Mouse (Mus musculus) lung, embryonic 14.5 days (tissue): ENCODE results near the gene Golim4. TPM values are rescaled to one million over a fixed set of nuclear protein-coding genes. Genes with fewer than 3 reads are reported as not detected.
A peak's percentile ranks its signal among the peaks of the same experiment; 100 is the strongest.

Source experiments
- ATAC-seq: fragments of 200-750 bp; cut with Nextera tagmentation; 2 replicates; pipeline ENCODE4 v1.8.0; 2017; ENCODE audit warnings: mild to moderate bottlenecking, moderate TSS enrichment, moderate library complexity; ENCODE audit not compliant: insufficient read depth
- DNase-seq: peaks from one replicate; pipeline ENCODE4 v3.0.0-alpha.2; 2015
- H3K27ac ChIP-seq: fragments of 300-500 bp; sonication (generic); 2 replicates; pipeline ENCODE4 v1.5.1; 2014; ENCODE audit warnings: low read depth, mild to moderate bottlenecking, moderate library complexity
- H3K27me3 ChIP-seq: fragments of 300-500 bp; sonication (generic); 2 replicates; pipeline ENCODE4 v1.6.1; 2014; ENCODE audit warnings: low read length, control low read depth; ENCODE audit not compliant: insufficient read depth
- H3K36me3 ChIP-seq: fragments of 300-500 bp; sonication (generic); 2 replicates; pipeline ENCODE4 v1.6.1; 2014; ENCODE audit warnings: control low read depth; ENCODE audit not compliant: insufficient read depth
- H3K4me1 ChIP-seq: fragments of 300-500 bp; sonication (generic); 2 replicates; pipeline ENCODE4 v1.6.1; 2014; ENCODE audit warnings: antibody characterized with exemption, control low read depth; ENCODE audit not compliant: insufficient read depth
- H3K4me2 ChIP-seq: fragments of 300-500 bp; sonication (generic); 2 replicates; pipeline ENCODE4 v1.6.1; 2014; ENCODE audit warnings: mild to moderate bottlenecking
- H3K4me3 ChIP-seq: fragments of 300-500 bp; sonication (generic); 2 replicates; pipeline ENCODE4 v1.5.1; 2014; ENCODE audit warnings: low read depth, low read length
- H3K9ac ChIP-seq: fragments of 300-500 bp; sonication (generic); 2 replicates; pipeline ENCODE4 v1.6.1; 2014
- H3K9me3 ChIP-seq: fragments of 300-500 bp; sonication (generic); 2 replicates; pipeline ENCODE4 v1.6.1; 2016; ENCODE audit warnings: low read depth, low read length, control low read depth
- CTCF ChIP-seq: IDR thresholded peaks from 2 replicates; pipeline ENCODE4 v1.5.1; 2016; ENCODE audit warnings: antibody characterized with exemption, low read depth
- WGBS: fragments of 180-500 bp; shearing (Covaris S2); extraction: QIAGEN DNeasy Blood & Tissue Kit; methylation state at CpG from one replicate; pipeline ENCODE4 v1.1.7; 2014; 5-methylcytosine and 5-hydroxymethylcytosine counted together
- polyA plus RNA-seq: library from polyadenylated mRNA; unstranded; fragments of >200 nt; fragmentation: Nextera tagmentation; extraction: Ambion mirVana; gene quantifications from 2 replicates; pipeline ENCODE4 v1.2.1, GENCODE M21; 2014

Golim4 gene
- polyA plus RNA-seq, 1 experiment from 2014 or later = 48.3 TPM

DNA sequence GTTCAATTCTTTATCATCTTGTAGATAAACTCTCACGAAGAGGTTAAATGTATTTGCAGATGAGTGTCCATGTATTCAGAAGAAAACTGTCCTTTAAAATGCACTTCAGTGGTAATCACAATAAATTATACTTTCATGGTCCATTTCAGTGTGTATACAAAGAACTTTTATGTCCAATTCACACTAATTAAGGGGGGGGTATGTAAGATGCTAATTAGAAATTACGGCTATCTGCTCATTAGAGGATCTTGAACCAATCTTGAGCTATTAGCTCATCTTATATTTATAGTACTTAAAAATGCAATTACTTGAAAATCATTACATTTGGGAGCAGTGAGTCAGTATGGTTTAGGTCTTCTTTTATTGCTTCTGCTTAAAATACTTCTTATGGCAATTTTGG is 31.6 kb downstream of the Golim4 start:
- DNase-seq (no peak), ATAC-seq (no peak)
- 76% methylated on average over 2 of the region's 2 CpGs for WGBS
- Histone ChIP-seq H3K27ac (no peak overlapping the region), H3K36me3 (no peaks in the 10 kb centered on the region), H3K9me3 (no peaks in the 10 kb centered on the region), H3K4me3 (no peak overlapping the region), H3K4me1 (no peaks in the 10 kb centered on the region), H3K9ac (no peak overlapping the region), H3K4me2 (no peak overlapping the region), H3K27me3 (no peaks in the 10 kb centered on the region)
- TF ChIP-seq CTCF = no peak

DNA sequence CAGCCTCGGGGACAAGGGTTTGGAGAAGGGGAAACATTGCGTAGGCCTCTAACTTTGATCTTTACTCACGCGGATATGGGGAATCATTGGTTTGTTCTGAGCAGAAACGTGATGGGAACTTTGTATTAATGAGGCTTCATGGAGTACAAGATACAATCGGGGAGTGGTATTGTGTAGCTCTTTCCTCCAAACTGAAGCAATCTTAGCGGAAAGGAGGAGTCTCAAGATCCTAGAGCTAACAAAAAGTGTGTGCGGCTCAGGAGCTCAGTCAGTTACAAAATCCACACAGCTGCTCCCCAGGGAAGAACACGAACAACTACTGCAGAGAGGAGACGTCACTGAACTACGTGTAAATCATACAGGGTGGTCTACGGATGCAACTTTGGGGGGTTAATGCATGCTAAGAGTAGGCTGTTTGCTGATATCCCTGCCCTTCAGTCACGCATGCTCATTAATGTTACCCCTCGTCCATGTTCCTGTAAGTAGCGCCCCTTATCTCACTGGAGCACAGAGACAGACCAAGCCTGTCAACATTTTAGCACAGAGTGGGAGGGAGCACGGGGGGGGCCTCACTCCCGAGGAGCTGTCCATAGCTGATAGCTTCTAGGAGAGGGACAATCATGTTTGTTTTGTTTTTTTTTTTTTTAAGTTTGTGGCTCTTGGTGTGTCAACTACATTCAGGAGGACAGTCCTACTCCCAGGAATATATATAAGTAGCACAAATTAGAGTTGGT is 38.8 kb downstream of the Golim4 start:
- H3K9ac ChIP-seq = no peak overlapping the region
- TF ChIP-seq CTCF = no peak
- DNase-seq (no peak), ATAC-seq (peak; percentile 65)
- H3K27me3 ChIP-seq = no peaks in the 10 kb centered on the region
- H3K4me2 ChIP-seq = no peak overlapping the region
- H3K27ac ChIP-seq = no peak overlapping the region
- no peaks in the 10 kb centered on the region for H3K9me3 ChIP-seq
- no peaks in the 10 kb centered on the region for H3K4me1 ChIP-seq
- WGBS = 65% methylated on average over 17 of the region's 17 CpGs
- no peaks in the 10 kb centered on the region for H3K36me3 ChIP-seq
- no peak overlapping the region for H3K4me3 ChIP-seq

DNA sequence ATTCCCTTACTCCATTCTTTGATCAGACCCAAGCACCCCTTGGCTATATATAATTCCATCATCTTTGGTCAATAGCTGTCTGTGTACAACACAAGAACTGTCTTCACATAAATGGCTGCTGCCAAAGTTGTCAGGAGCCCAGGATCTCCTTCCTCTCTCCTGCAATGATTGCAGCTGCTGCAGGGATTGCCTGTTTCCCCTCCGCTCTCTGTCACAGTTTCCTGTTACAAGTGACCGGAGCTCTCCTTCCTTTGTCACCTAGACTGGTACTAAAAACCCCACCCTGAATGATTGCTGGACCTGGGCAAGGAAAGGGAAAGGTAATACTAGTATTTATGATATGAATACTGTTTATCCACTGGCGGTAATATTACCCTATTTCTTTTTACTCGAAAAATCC is 44.0 kb downstream of the Golim4 start:
- Histone ChIP-seq H3K36me3 (no peaks in the 10 kb centered on the region), H3K4me3 (no peak overlapping the region), H3K4me2 (no peak overlapping the region), H3K4me1 (no peaks in the 10 kb centered on the region), H3K9ac (no peak overlapping the region), H3K9me3 (no peaks in the 10 kb centered on the region), H3K27ac (no peak overlapping the region), H3K27me3 (no peaks in the 10 kb centered on the region)
- 77% methylated on average over 4 of the region's 4 CpGs for WGBS
- no peak for TF ChIP-seq CTCF
- peak; percentile 21 for DNase-seq
- no peak for ATAC-seq

GRCm38 (mm10) chr3:75910768-75911167 is 46.0 kb downstream of the Golim4 start:
- peak; percentile 33; the same call in 1 of the 2 replicates for ATAC-seq
- no peak overlapping the region for H3K9ac ChIP-seq
- no peak for TF ChIP-seq CTCF

GRCm38 (mm10) chr3:75910257-75910656 is 46.5 kb downstream of the Golim4 start:
- DNase-seq (peak; percentile 87), ATAC-seq (peak; percentile 69; the same call in 1 of the 2 replicates)
- Histone ChIP-seq H3K36me3 (peaks cover 7% of the 10 kb centered on the region; the same call in 1 of the 2 replicates), H3K27me3 (no peaks in the 10 kb centered on the region), H3K27ac (no peak overlapping the region), H3K9ac (no peak overlapping the region), H3K4me3 (no peak overlapping the region), H3K9me3 (no peaks in the 10 kb centered on the region), H3K4me1 (no peaks in the 10 kb centered on the region), H3K4me2 (no peak overlapping the region)
- TF ChIP-seq CTCF = peak; percentile 77
- WGBS = 10% methylated on average over 4 of the region's 4 CpGs

More at GRCm38 (mm10) chr3:75910768-75911167, 46.0 kb downstream of the Golim4 start:
- H3K9me3 ChIP-seq = no peaks in the 10 kb centered on the region
- DNase-seq = no peak
- no peaks in the 10 kb centered on the region for H3K4me1 ChIP-seq
- H3K4me3 ChIP-seq = no peak overlapping the region
- H3K36me3 ChIP-seq = peaks cover 7% of the 10 kb centered on the region; the same call in 1 of the 2 replicates
- no peaks in the 10 kb centered on the region for H3K27me3 ChIP-seq
- H3K27ac ChIP-seq = no peak overlapping the region
- no peak overlapping the region for H3K4me2 ChIP-seq

DNA sequence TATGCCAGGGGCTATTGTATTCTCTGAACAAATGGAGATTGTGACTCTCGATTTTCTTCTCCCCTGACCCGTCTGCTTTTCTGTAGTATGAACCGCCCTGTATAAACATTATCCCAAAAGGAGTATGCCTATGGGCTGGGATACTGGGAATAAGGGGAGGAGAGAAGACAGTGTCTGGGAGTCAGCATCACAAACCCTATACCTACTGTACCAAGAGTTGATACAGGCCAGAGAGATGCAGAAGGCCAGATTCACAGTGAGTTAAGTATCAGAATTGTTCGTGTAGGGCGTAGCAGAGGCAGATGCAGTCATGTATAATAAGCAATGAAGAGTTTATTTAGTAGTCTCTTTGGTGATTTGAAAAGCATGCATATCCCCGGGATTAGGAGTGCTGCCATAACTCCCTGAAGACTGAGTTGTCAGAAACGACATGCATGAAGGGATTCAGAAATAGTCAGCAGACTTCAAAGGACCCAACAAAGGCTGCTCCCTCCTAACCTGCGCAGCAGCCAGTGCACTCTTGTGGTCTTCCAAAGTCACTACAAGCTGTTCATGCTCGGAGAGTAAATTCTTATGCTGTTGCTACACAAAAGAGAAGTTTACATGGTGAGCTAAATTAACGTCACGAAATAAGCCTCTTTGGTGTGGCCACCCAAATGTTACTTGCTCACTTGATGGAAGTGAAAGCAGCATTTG is 54.7 kb downstream of the Golim4 start:
- DNase-seq (peak; percentile 11), ATAC-seq (no peak; the same call in 1 of the 2 replicates)
- no peaks in the 10 kb centered on the region for H3K4me1 ChIP-seq
- no peak overlapping the region for H3K4me3 ChIP-seq
- no peaks in the 10 kb centered on the region for H3K9me3 ChIP-seq
- 82% methylated on average over 11 of the region's 11 CpGs for WGBS
- H3K27me3 ChIP-seq = no peaks in the 10 kb centered on the region
- no peak overlapping the region for H3K9ac ChIP-seq
- no peak overlapping the region for H3K4me2 ChIP-seq
- H3K36me3 ChIP-seq = peaks cover 45% of the 10 kb centered on the region
- TF ChIP-seq CTCF = peak; percentile 36
- no peak overlapping the region for H3K27ac ChIP-seq

DNA sequence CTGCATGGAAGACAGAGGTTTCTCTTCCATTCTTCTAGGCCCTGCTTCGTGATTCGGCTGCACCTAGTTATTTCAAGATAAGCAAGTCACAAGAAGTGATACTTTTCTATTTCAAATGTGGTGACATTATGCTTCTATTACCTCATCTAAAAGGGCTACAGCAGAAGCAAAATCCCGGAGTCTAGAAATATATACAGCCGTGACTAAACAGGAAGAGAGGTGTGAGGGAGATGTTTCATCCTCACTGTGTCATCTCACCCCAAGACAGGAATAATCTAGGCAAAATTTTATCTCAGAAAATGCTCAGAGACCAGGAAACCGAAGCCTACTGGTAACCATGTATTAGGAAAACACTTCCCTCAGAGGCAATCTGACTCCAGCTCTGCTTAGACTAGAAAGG is 61.7 kb downstream of the Golim4 start:
- Histone ChIP-seq H3K27me3 (no peaks in the 10 kb centered on the region), H3K9ac (no peak overlapping the region), H3K4me3 (no peak overlapping the region), H3K27ac (no peak overlapping the region), H3K36me3 (peaks cover 57% of the 10 kb centered on the region), H3K9me3 (no peaks in the 10 kb centered on the region), H3K4me2 (no peak overlapping the region), H3K4me1 (no peaks in the 10 kb centered on the region)
- ATAC-seq (no peak), DNase-seq (no peak)
- 69% methylated on average over 5 of the region's 5 CpGs for WGBS
- no peak for TF ChIP-seq CTCF
